Mouse (Mus musculus) lung, postnatal 0 days (tissue): ENCODE results near the gene Cers2. TPM values are rescaled to one million over a fixed set of nuclear protein-coding genes. Genes with fewer than 3 reads are reported as not detected.

Experiments used
- ATAC-seq: fragments of 200-750 bp; cut with Nextera tagmentation; 2 replicates; pipeline ENCODE4 v1.8.0; 2017; ENCODE audit warnings: moderate library complexity
- DNase-seq: peaks from one replicate; pipeline ENCODE4 v3.0.0-alpha.2; 2016; ENCODE audit warnings: low spot score
- H3K27ac ChIP-seq: fragments of 300-500 bp; sonication (generic); 2 replicates; pipeline ENCODE4 v1.5.1; 2014; ENCODE audit warnings: antibody characterized with exemption, mild to moderate bottlenecking, low read length, mixed read lengths
- H3K27me3 ChIP-seq: fragments of 300-500 bp; sonication (generic); replicated peaks from 2 replicates; pipeline ENCODE4 v1.6.1; 2014; ENCODE audit warnings: low read length, mixed read lengths; ENCODE audit not compliant: insufficient read depth
- H3K36me3 ChIP-seq: fragments of 300-500 bp; sonication (generic); 2 replicates; pipeline ENCODE4 v1.6.1; 2014; ENCODE audit warnings: low read length, mixed read lengths; ENCODE audit not compliant: insufficient read depth
- H3K4me1 ChIP-seq: fragments of 300-500 bp; sonication (generic); 2 replicates; pipeline ENCODE4 v1.6.1; 2014; ENCODE audit warnings: antibody characterized with exemption, low read depth, low read length, mixed read lengths; ENCODE audit not compliant: insufficient read depth
- H3K4me2 ChIP-seq: fragments of 300-500 bp; sonication (generic); replicated peaks from 2 replicates; pipeline ENCODE4 v1.6.1; 2014; ENCODE audit warnings: low read depth, mild to moderate bottlenecking, low read length, moderate library complexity, mixed read lengths
- H3K4me3 ChIP-seq: fragments of 300-500 bp; sonication (generic); 2 replicates; pipeline ENCODE4 v1.5.1; 2014; ENCODE audit warnings: low read depth, low read length
- H3K9ac ChIP-seq: fragments of 300-500 bp; sonication (generic); replicated peaks from 2 replicates; pipeline ENCODE4 v1.6.1; 2014; ENCODE audit warnings: low read depth, mild to moderate bottlenecking
- H3K9me3 ChIP-seq: fragments of 300-500 bp; sonication (generic); 2 replicates; pipeline ENCODE4 v1.6.1; 2016; ENCODE audit warnings: low read length, mixed read lengths
- CTCF ChIP-seq: IDR thresholded peaks from 2 replicates; pipeline ENCODE4 v1.5.1; 2016; ENCODE audit warnings: antibody characterized with exemption, mild to moderate bottlenecking
- EP300 ChIP-seq: IDR thresholded peaks from 2 replicates; pipeline ENCODE4 v1.6.1; 2016; ENCODE audit warnings: antibody characterized with exemption, mild to moderate bottlenecking, control low read depth
- WGBS: fragments of 180-500 bp; shearing (Covaris S2); extraction: QIAGEN DNeasy Blood & Tissue Kit; methylation state at CpG from one replicate; pipeline ENCODE4 v1.1.7; 2014; 5-methylcytosine and 5-hydroxymethylcytosine counted together
- polyA plus RNA-seq: library from polyadenylated mRNA; unstranded; fragments of >200 nt; fragmentation: Nextera tagmentation; extraction: Ambion mirVana; gene quantifications from 2 replicates; pipeline ENCODE4 v1.2.1, GENCODE M21; 2015

The Cers2 gene
- polyA plus RNA-seq, 1 experiment from 2014 or later, result 291 TPM

DNA sequence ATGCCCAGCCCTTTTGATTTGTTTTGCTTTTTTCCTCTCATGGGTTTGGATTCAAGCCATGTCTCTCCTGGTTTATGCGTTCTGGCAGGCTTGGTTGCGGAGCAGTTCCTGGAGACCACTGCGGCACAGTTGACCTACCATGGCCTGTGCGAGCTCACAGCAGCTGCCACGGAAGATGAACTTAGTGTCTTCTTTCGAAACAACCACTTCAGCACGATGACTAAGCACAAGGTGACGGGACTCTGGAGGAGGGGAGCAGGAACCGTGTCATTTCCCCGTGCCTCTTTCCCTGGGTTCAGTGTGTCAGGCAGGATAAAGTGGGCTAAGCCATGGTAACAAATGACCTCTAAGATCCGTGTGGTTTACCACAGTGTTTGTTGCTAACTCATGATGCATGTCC is 21.1 kb upstream of the Cers2 start:
- Histone ChIP-seq H3K27me3 (no peaks in the 10 kb centered on the region), H3K4me2 (no peak overlapping the region), H3K27ac (no peak overlapping the region), H3K4me3 (no peak overlapping the region), H3K36me3 (peaks cover 26% of the 10 kb centered on the region; the same call in 1 of the 2 replicates), H3K4me1 (peaks cover 3% of the 10 kb centered on the region; the same call in 1 of the 2 replicates), H3K9ac (no peak overlapping the region), H3K9me3 (no peaks in the 10 kb centered on the region)
- peak; percentile 63 for DNase-seq
- ATAC-seq, result peak; percentile 32
- WGBS, result 49% methylated on average over 11 of the region's 11 CpGs
- TF ChIP-seq EP300 (no peak), CTCF (no peak)

DNA sequence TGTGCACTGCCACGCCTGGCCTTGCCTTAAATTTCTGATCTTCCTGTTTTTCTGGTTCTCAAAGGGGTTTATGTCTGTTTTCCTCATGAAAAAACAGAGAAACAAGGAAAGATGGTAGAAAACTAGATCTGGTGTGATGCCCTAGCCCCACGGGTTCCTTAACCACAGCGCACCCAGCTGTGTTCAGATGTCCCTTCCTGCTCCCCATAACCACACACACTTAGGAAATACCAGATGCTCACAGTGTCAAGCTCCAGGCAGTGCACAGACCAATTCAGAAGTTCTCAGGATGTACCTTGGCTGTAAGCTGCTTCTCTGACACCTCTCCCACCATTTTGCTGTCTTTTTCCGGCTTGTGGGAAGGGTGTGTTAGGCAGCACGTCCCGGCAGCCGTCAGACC is 20.3 kb upstream of the Cers2 start:
- no peak for ATAC-seq
- H3K27ac ChIP-seq, result 0 out of 2 replicates have a peak overlapping the region, but pooled peaks have one; percentile 35
- peaks cover 23% of the 10 kb centered on the region; the same call in 1 of the 2 replicates for H3K36me3 ChIP-seq

DNA sequence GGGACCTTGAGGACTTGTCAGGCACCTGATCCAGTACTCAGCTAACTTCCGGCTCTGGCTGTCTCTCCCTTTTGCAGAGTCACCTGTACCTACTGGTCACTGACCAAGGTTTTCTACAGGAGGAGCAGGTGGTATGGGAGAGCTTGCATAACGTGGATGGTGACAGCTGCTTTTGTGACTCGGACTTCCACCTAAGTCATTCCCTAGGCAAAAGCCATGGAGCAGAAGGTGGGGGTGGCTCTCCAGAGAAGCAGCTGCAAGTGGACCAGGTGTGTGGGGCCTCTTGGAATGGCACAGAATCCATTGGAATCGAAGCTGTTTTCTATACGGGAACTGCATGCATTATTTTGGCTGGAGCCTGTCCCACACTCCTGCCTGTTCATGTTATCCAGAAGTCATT is 19.9 kb upstream of the Cers2 start:
- no peak overlapping the region for H3K9ac ChIP-seq
- 84% methylated on average over 5 of the region's 5 CpGs for WGBS
- peaks cover 21% of the 10 kb centered on the region; the same call in 1 of the 2 replicates for H3K36me3 ChIP-seq
- no peaks in the 10 kb centered on the region for H3K9me3 ChIP-seq
- DNase-seq (no peak), ATAC-seq (no peak)
- peaks cover 3% of the 10 kb centered on the region; the same call in 1 of the 2 replicates for H3K4me1 ChIP-seq
- H3K27me3 ChIP-seq, result no peaks in the 10 kb centered on the region
- no peak overlapping the region for H3K4me2 ChIP-seq
- no peak overlapping the region for H3K4me3 ChIP-seq
- no peak overlapping the region for H3K27ac ChIP-seq
- TF ChIP-seq EP300 (no peak), CTCF (no peak)

More for the DNA sequence above, 20.3 kb upstream of the Cers2 start:
- TF ChIP-seq CTCF (no peak), EP300 (no peak)
- Histone ChIP-seq H3K4me1 (peaks cover 3% of the 10 kb centered on the region; the same call in 1 of the 2 replicates), H3K9ac (no peak overlapping the region), H3K27me3 (no peaks in the 10 kb centered on the region), H3K4me3 (no peak overlapping the region), H3K4me2 (no peak overlapping the region), H3K9me3 (no peaks in the 10 kb centered on the region)
- WGBS, result 80% methylated on average over 7 of the region's 7 CpGs
- DNase-seq, result no peak

DNA sequence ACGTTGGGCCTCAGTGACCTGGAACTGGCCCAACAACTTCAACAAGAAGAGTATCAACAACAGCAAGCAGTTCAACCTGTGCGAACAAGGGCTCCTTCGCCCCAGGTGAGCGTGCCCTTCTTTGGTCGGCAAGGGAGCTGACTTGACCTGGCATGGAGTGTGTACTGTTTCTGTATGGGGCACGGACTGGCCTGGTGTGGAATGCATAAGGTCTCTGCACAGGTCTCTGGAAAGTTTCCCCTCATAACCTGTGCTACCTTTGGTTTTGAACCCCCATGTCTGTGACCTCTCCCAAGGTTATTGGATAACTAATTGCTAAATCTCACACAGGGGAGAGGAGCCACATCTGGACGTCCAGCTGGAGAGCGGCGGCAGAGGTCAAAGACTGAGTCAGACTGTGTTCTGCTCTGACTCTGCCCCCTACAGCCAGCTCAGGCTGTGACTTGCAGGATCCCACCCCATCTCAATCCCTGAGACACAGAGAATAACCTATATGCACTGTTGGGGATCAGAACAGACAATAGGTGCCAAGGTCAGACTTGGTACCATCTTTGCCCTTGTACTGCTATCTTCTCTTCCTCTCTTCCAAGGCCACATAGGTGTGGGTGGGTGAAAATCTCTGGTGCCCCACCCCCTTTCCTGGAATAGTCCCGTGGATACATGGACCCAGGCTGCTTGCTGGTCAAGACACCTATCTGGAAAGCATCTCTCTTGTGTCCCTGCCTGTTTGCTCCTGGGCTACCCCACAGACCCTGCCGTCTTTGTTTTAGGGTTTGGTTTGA is 19.1 kb upstream of the Cers2 start:
- no peak overlapping the region for H3K27ac ChIP-seq
- H3K4me2 ChIP-seq, result no peak overlapping the region
- no peaks in the 10 kb centered on the region for H3K9me3 ChIP-seq
- H3K9ac ChIP-seq, result no peak overlapping the region
- H3K36me3 ChIP-seq, result peaks cover 18% of the 10 kb centered on the region; the same call in 1 of the 2 replicates
- 54% methylated on average over 11 of the region's 11 CpGs for WGBS
- DNase-seq (no peak), ATAC-seq (no peak)
- H3K27me3 ChIP-seq, result no peaks in the 10 kb centered on the region
- peaks cover 3% of the 10 kb centered on the region; the same call in 1 of the 2 replicates for H3K4me1 ChIP-seq
- H3K4me3 ChIP-seq, result no peak overlapping the region
- TF ChIP-seq CTCF (no peak), EP300 (no peak)

DNA sequence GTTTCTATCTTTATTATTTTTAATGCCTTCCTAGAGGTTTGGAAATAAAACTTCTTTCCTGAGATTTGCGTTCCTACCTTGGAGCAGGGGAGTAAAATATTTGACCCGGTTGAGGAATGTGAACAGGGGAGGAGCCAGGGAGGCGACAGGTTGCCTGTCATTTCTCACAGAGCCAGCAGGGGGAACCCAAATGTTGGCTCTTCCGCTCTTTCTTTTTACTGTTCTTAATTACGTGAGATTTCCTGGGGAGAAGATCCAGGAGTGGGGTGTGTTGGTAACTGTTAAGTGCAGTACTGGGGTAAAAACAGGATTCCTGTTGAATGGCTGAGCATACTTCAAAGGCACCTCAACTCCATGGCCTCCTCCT is 18.5 kb upstream of the Cers2 start:
- H3K27ac ChIP-seq, result no peak overlapping the region
- peak; percentile 87 for DNase-seq

DNA sequence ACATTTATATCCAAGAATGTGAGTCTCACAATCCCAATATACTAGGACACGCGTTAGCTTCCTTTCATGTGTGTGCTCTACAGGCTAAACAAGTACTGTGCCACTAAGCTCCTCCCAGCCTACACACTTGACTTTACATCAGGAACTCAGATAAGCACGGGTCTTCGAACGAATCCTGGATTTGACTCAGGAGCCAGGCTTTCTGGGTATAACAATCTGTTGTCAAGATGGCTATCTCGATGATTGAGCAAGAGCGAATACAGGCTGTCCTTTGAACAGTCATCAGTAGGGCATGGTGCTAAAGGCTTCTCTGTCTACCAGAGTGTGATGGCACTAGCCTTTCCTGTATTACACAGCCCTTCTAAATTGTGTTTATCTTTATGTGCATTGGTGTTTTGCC is 16.6 kb upstream of the Cers2 start:
- Histone ChIP-seq H3K4me2 (no peak overlapping the region), H3K4me3 (no peak overlapping the region), H3K36me3 (peaks cover 16% of the 10 kb centered on the region; the same call in 1 of the 2 replicates), H3K27ac (no peak overlapping the region), H3K4me1 (peaks cover 3% of the 10 kb centered on the region; the same call in 1 of the 2 replicates), H3K27me3 (no peaks in the 10 kb centered on the region), H3K9ac (no peak overlapping the region), H3K9me3 (no peaks in the 10 kb centered on the region)
- DNase-seq (peak; percentile 48), ATAC-seq (peak; percentile 32)
- WGBS, result 50% methylated on average over 7 of the region's 7 CpGs
- TF ChIP-seq CTCF (no peak), EP300 (no peak)

More for the DNA sequence above, 18.5 kb upstream of the Cers2 start:
- Histone ChIP-seq H3K4me3 (no peak overlapping the region), H3K36me3 (peaks cover 18% of the 10 kb centered on the region; the same call in 1 of the 2 replicates), H3K9ac (no peak overlapping the region), H3K9me3 (no peaks in the 10 kb centered on the region), H3K4me1 (peaks cover 3% of the 10 kb centered on the region; the same call in 1 of the 2 replicates), H3K27me3 (no peaks in the 10 kb centered on the region), H3K4me2 (no peak overlapping the region)
- WGBS, result 10% methylated on average over 5 of the region's 5 CpGs
- peak; percentile 76 for TF ChIP-seq CTCF
- 0 out of 2 replicates have a peak, but pooled peaks have one; percentile 12 for TF ChIP-seq EP300
- peak; percentile 62 for ATAC-seq
